Mouse (Mus musculus): ENCODE results near the gene Iqsec3.

GRCm38 (mm10) chr6:121499856-121500255, 26.4 kb upstream of the Iqsec3 start:
- TF ChIP-seq CTCF (IDR thresholded peaks at IDR 0.05; ENCODE audit: low read depth, low read length) (no peak), POLR2A (IDR thresholded peaks at IDR 0.05; ENCODE audit: borderline replicate concordance, low read depth, low read length) (no peak)
